Mouse (Mus musculus): Measurements from ENCODE around the gene Aco2.
A peak's percentile ranks its signal among the peaks of the same experiment; 100 is the strongest.

Aco2 gene

DNA sequence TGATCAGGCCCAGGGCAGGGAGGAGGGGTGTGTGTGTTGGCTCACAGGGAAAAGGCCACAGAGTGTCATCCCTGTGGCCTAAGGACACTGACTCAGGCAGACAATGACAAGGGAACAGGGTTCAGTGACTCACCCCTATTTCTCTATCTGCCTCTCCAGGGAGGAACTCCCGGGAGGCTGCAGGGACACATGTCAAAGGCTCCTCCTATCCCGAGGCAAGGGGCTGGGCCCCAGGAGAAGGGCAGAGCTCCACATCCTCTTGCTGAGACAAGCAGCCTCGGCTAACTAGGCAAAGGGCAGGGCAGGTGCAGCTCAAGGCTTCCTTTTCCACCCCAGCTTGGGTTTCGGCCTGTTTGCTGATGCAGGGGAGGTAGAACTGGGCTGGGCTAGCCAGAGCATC, 26.4 kb upstream of the Aco2 start:
- no peak for DNase-seq (ENCODE audit: extremely low spot score, low spot score)

- no peak for DNase-seq (ENCODE audit: extremely low spot score, low spot score)
Observed at GRCm38 (mm10) chr15:81846755-81847154, 25.4 kb upstream of the Aco2 start.

DNA sequence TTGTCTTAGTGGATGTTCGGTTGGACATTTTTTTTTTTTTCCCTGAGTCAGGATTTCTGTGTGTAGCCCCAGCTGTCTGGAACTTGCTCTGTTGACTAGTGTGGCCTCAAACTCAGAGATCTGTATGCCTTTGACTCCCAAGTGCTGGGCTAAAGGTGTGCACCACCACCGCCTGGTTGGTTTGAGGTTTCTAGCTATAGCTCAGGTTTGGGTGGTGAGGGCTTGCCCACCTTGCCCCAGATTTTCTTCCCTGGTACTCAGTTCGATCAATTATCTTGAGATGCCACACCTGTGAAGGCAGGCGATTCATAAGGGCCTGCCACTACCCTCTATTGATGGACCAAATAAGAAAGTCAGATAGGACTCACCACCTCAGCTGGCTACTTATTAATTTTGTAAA, 24.9 kb upstream of the Aco2 start:
- DNase-seq (ENCODE audit: extremely low spot score, low spot score), result no peak

GRCm38 (mm10) chr15:81847861-81848260, 24.2 kb upstream of the Aco2 start:
- no peak for DNase-seq (ENCODE audit: extremely low spot score, low spot score)

GRCm38 (mm10) chr15:81848301-81848700, 23.8 kb upstream of the Aco2 start:
- DNase-seq (ENCODE audit: extremely low spot score, low spot score), result peak; percentile 36

DNA sequence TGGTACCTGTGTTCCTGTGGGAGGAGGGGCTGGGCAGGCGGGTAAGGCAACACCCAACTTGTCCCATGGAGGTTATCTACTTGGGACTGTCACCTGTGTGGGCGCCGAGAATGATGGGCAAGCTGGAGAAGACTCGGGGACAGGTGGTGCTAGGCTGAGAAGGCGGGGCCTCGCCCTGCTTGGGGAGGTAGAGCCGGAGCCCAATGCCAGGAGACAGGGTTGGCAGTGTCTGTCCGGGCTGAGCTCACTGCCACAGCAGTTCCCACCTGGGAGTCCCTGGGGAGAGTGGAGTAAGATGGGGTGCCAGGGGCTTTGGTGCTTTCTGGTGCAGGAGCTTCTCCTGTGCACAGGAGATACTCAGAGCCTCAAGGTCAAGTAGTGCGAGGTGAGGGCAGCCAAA, 23.0 kb upstream of the Aco2 start:
- no peak for DNase-seq (ENCODE audit: extremely low spot score, low spot score)

DNA sequence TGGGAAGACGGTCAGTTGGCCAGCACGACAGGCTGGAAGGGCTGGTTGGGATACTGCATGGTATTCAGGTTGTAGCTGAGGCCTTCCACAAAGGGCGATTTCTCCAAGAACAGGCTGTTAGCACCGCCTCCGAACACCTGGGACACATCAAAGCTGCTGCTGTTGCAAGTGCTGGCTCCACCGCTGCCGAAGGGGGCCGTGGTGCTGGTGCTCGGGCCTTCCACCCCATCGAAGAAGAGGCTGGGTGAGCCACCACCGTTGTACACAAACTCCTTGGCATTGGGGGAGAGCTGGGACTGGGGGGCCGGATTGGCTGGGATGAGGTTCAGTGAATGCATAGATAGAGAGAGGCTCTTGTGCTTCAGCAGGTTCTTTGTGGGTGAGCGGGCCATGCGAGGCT, 21.4 kb upstream of the Aco2 start:
- no peak for DNase-seq (ENCODE audit: extremely low spot score, low spot score)

- no peak for DNase-seq (ENCODE audit: extremely low spot score, low spot score)
Observed at GRCm38 (mm10) chr15:81851375-81851774, 20.7 kb upstream of the Aco2 start.

GRCm38 (mm10) chr15:81852411-81853000, 19.6 kb upstream of the Aco2 start:
- DNase-seq (ENCODE audit: extremely low spot score, low spot score), result no peak

- no peak for DNase-seq (ENCODE audit: extremely low spot score, low spot score)
Observed at GRCm38 (mm10) chr15:81853081-81853480, 19.0 kb upstream of the Aco2 start.

DNA sequence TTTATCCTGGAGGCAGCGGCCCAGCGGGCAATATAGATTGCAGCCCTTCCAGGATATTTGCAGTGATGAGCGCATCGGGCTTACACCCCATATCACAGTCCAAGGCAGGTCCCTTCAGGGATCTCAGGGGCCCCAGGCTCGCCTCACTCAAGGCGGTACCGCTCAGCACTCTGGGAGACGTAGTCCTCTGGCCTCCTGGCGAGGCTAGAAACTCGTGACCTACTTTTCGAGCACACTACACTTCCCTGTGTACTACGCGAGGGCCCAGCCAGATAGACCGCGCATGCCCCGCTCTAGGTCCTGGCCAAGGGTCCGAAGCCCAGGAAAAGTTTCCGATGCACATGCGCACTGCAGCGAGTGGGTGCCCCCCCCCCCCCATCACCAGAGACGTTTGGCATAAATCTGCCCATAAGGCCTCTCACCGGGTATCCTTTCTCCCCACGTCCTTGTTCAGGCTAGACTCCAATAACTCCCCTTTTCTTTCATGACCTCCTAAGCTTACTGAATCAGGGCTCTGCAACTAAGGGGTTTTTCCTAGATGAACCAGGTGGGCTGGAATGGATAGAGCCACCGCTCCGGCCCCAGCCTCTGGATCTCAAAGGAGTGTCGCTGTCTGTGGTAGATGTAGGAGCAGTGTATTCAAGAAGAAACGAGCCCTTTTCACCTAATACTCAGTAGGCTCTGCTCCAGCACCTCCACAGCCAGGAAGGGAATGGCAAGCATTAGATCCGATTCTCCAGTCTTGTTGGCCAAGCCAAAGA, 15.9 kb upstream of the Aco2 start:
- peak; percentile 83 for DNase-seq (ENCODE audit: extremely low spot score, low spot score)

DNA sequence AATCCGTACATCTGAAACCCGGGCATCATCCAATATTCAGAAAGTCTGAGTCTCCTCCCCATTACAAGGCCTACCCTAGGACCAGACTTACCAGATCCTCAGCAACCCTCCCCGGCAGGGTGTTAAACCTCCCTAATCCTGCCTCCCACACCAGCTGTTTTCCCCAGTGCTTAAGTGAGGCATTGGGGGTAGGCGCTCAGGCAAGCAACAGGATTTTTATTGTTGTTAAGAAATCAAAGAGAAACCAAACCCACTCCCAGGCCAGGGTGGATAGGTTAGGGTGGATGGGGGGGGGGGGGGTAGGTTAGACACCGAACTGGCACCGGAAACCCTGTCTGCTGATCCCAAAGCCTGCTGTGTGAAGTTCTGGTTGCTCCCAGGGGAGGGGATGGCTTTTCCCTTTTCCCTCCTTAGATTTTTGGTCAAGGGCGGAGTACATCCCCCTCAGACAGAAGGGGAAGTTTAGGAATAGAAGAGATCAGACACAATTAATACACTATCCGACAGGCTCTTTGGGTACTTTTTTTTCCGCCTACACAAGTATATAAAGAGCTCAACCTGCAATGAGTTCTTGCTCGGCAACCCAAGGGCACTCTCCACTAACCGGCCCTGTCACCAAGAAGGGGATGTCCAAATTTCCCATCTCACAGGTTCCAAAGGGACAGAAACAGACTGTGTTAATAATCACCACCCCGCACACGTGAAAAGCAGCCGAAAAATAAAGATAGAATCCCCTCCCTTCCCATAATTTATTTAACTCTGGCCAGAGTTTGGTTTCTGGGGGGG, 15.0 kb upstream of the Aco2 start:
- no peak for DNase-seq (ENCODE audit: extremely low spot score, low spot score)

DNA sequence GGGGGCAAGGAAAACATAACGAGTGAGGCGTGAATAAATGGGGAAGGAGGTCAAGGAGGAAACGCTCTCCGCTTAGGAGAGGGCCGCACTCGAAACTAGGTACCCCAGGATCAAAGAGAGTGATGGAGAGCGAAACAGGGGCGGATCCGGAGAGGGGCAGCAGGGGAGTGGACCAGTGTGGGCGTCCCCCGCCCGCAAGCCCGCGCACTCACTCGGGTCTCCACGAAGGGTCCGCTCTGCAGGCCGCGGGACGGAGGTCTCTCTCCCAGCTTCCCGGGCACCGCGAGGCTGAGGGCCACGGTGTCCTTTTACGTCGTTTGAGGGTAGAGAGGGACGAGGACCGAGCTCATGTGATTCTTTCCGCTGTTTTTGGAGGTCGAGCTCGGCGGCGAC, 14.4 kb upstream of the Aco2 start:
- DNase-seq (ENCODE audit: extremely low spot score, low spot score), result no peak

- DNase-seq (ENCODE audit: extremely low spot score, low spot score), result peak; percentile 95
Observed at GRCm38 (mm10) chr15:81858138-81858516, 14.0 kb upstream of the Aco2 start.

- DNase-seq (ENCODE audit: extremely low spot score, low spot score), result peak; percentile 67
Observed at GRCm38 (mm10) chr15:81858517-81859329, 13.4 kb upstream of the Aco2 start, which contains the start of gene Tob2. Gene Tob2, minus strand, starts transcription at chr15:81858796.

DNA sequence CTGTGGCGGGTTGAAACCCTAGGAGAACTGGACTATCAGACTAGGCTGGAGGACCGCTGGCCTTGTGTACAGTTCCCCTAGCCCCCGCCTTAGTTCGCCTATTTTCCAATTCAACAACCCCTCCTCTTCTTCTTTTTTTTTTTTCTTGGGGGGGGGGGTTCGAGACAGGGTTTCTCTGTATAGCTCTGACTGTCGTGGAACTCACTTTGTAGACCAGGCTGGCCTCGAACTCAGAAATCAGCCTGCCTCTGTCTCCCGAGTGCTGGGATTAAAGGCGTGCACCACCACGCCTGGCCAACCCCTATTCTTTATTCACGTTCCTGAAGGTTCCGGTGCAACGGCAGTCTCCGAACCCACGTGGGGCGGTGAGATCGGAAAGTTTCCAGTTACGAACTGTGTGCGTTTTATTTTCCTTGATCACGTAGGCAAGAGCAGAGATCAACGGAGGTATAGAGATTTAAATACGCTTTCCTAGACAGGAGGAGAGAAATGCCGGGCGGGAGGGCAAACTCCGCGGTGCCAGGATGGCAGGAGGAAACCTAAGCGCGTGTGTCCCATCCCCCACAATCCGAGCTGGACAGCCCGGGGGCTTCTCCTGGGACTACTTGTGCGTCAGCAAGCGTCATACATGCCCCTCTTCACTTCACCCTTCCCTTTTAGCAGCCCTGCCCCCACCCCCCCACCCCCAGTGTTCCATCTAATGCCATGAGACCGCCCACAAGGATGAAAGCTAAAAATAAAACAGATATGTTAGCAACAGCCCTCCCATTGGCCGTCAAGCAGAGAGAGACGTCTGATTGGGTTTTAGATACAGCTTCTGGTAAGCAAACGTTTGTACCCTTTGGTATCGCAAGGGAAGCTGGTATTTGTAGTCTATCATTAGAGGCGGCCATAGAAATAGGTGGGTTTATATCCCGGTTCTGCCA, 12.5 kb upstream of the Aco2 start:
- peak; percentile 86 for DNase-seq (ENCODE audit: extremely low spot score, low spot score)

DNA sequence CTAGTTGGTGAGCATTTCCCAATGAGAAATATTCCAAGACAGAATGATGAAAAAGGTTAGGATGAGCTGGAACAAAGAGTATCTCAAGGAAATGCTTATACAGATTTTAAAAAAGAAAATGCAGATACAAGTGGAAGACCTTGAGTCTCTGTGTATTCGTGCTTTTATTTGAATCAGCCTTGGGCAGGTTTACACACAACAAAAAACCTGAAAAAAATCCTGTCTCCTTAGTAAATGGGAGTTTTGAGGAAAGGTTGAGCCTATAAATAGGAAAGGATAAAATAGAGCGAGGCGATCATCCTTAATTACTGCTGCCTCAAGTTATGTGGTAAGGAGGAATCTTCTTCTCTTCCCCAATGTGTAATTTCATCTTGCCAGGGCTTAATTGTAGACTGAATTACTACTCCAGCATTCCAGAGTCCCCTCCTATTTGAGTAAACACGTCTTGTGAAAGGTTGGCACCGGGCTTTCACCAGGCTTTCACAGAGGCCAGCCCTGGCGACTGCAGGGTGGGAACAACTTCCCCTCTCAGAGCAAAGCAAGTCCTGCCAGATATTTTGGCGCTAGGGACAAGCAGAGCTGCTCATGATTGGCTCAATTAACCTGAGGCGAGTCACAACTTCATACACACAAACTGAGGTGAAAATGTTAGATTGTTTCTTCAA, 11.5 kb upstream of the Aco2 start:
- DNase-seq (ENCODE audit: extremely low spot score, low spot score), result no peak

DNA sequence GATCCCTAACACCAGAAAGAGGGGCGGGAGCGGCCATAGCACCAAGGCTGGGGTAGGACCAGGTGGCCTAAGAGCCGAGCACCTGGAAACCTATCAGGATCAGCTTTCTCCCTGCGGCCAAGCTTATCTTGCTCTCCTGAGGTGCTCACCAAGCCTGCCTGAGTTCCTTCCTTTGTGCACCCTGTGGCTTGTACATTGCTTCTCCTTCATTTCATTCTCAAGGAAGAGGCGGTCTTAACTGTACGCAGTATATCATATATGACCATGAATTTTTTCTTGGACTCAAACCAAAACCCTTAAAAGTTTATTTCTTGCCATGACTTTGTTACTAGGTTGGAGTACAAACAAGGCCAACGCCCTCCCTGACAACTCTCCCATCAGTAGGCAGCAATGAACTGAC, 7.9 kb upstream of the Aco2 start:
- DNase-seq (ENCODE audit: extremely low spot score, low spot score), result no peak

GRCm38 (mm10) chr15:81869985-81870384, 2.1 kb upstream of the Aco2 start:
- no peak for DNase-seq (ENCODE audit: extremely low spot score, low spot score)
